Mouse (Mus musculus) cerebellum, adult 11-12 months (tissue): ENCODE data around the gene Plekha7.
A peak's percentile ranks its signal among the peaks of the same experiment; 100 is the strongest.

Experiments
- DNase-seq: peaks from one replicate; pipeline ENCODE4 v3.0.0; 2022

Plekha7 gene

DNA sequence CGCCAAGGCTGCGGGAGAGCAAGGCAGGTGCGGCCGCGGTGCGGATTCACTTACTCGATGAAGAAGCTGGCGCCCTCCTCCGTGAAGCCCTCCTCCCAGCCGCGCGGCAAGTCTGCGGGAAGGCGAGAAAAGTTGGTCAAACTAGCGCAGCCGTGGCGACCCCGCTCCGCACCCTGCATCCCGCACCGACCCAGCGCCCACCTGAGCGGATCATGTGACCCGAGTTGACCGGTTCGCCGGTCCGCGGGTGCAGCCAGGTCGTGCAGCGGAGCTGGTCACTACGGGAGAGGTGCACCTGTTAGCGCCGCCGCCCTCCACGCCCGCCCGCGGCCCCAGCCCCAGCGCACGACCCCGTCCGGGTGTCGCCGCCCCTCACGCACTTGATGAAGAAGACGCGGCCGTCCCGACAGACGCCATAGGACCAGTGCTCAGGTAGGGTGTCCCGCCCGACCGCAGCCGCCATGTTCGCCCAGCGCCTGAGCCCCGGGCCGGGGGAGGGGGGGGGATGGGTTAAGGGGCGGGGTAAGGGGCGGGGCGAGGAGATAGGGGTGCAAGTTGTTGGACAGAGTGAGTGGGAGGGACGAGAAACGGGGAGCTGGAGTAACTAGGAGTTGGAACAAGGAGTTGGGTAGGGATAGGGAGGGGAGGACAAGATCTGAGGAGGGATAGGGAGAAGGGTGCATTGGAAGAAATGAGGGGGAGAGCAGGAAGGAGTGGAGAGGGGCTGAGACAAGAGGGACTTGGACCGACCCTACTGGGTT, at the start of gene Plekha7:
Gene Plekha7 (minus strand): TSS at position 506 of the 761 bp plus-strand sequence.
- DNase-seq, result peak; percentile 31

DNA sequence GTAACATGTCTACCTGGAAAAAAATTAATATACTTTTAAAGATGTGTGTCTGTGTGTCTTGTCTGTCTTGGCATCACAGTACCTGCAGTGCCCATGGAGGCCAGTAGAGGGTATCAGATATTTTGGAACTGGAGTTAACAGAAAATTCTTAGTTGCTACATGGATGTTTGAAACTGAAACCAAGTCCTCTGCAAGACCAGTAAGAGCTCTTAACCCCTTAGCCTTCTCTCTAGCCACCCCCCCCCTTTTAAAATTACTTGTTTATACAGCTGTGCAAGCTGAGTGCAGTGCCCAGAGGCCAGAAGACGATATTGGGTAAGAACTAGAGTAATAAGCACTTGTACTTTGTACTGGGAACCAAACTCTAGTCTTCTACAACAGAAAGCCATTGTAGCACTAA, 28.1 kb upstream of the Plekha7 start:
- peak; percentile 41 for DNase-seq

DNA sequence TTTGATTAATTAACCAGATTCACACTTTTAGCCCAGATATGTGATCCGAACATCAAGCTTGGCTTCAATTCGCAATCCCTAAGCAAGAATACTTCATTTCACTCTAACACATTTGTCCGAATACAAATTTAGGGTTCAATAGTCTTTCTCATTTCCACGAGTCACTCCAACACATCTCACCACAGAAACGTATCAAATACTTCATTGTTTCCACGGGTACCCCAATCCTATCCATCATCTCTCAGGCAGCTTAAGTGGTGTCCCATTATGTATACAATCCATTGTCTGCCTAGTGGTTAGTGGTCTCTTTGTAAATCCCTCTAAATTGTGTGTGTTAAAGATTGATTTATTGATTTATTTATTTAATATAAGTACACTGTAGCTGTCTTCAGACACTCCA, 27.0 kb upstream of the Plekha7 start:
- no peak for DNase-seq

DNA sequence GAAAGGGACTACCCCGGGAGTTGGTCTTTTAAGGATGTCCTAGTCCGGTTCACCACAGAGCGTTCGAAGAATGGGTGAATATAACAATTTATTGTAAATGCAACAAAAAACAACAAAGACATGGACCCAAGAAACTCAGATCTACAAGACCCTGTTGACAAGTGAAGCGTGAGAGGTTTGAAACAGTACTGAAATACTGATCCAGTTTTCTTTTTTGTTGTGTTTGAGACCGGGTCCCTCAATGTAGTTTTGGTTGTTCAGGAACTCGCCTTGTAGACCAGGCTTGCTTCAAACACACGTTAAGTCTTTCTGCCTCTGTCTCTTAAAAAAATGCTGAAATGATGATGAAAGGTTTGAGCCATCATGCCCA, 26.5 kb upstream of the Plekha7 start:
- no peak for DNase-seq

DNA sequence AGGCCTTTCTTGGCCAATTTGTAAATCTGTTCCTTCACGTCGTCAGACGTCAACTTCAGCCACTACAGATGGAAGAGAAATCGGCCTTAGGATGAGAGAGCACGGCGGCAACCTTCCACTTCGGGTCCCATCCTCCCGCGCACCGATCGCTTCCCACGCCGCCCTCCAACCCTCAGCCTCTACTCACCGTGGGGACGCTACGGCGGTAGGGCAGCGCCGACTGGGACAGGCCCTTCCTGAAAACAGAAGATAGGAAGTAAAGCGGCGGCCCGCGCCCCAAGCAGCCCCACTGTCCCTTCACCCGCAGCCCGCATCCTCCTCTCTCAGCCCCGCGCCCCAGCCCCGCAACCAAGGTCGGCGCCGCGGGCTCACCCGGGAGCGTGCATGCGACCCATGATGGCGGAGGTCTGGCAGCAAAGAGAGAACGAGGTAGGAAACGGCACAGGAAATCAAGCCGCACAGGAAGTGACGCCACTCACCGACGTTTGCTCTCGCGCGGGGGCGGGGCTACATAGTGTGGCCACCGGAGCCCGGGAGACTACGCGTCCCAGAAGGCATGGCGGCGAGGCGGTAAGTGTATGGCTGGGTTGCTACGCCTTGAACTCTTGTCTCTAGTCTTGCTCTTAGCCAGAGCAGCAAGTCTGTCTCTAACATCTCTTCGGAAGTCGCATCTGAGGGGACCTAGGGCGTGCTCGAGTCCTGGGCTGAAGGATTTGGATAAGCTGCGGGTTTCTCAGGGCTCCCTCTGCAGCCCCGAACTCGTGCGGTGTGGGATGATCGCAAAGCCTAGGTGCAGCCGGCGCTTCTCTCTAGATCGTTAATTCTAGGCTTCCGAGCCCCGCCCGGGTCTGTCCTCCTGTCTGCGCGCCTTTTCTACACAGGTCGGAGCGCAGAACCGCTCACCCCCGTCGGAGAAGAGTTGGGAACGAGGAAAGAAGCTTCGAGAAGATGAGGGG, 25.8 kb upstream of the Plekha7 start, which contains the start of gene Rps13:
Gene Rps13 (minus strand): TSS at position 483 of the 956 bp plus-strand sequence.
- peak; percentile 96 for DNase-seq

DNA sequence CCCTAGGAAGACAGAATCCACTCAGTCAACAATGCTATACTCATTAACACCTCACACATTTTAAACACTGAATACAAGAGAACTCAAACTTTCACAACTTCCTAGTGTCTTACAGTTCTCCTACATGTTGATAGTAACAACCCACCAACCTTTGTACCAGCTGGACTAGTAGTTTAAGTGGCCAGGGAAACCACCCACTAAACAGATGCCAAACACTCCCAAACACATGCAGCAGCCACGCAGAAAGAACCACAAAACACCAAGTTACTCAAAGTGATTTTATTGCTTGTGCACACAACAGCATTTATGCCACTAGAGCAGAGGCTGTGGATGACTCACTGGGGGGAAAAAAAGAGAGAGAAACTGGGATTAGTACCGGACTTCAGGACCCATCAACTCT, 23.1 kb upstream of the Plekha7 start:
- no peak for DNase-seq

DNA sequence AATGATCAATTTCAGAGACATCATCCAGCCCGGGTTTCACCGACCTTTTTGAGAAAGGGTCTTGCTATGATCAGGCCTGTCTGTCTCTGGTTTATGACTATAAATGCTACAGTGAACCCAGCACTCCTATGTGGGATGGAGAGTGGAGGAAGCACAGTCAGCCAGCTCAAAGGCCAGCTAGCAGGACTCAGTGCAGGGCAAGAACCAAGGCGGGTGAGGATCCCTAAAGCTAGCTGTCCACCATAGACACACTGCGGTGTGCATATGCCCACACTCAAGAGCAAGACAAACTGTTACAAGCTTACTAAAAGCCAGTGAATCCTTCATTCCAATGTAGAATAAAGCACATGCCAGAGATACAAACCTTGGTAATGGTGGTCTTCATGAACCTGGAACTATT, 21.7 kb upstream of the Plekha7 start:
- DNase-seq, result no peak

DNA sequence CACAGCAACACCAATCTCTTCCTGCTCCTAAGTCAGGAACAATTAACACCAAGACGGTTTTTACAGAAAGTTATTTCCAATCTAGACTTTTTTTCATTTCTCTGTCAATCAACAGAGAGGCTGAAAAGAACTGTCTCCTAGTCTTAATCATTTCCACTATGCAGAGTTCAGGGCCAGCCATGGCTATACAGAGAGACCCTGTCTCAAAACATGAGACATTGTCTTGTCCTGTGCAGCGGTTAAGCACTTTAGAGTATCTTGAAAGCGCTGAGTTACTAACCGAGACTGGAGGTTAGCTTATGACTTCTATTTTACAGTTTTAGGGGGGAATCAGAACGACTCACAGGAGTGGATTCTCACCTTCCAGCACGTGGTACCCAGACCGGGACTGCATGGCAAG, 20.6 kb upstream of the Plekha7 start:
- DNase-seq, result no peak

DNA sequence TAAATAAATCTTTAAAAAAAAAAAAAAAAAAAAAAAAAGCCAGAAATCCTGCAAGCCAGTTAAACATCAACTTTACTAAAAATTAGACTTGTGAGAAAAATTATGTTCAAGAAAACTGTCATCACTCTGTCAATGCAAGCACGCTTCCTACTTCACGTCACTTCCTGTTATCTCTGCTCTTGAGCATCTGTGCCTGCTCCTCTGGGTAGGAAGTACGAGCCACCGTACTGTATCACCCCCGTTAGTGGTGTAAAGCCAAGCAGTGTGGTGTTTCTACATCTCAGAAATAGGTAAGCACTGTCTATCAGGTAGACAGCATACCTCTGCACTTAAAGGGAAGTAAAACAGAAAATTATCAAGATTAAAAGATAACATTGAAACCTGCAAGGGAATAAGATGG, 19.7 kb upstream of the Plekha7 start:
- no peak for DNase-seq

DNA sequence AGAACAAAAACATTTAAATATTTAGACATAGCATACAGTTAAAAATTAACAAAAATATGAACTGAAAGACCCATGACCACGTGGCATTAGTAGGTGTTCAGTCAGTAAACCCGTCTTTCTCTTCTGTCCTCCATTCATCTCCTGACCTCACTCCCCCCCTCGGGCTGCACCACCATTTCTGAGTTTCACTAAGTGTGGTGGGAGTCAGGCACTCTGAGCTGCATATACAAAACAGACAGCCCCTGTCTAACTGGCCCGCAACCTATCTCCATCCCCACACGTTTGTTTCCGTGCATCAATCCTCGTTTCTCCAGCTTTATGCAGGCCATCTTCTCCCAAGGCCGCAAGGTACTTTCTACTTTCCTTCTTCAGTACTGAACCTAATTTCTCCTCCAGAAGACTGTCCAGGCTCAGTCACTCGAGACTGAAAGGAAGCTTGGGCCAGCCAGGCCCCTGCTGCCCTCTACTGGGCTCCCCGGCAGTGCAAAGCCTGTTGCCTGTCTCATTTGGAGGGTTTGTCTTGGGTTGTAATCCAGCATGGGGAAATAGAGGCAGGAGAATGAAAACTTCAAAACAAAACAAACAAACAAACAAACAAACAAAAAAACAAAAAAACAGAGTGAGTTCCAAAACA, 15.3 kb upstream of the Plekha7 start:
- DNase-seq, result no peak

DNA sequence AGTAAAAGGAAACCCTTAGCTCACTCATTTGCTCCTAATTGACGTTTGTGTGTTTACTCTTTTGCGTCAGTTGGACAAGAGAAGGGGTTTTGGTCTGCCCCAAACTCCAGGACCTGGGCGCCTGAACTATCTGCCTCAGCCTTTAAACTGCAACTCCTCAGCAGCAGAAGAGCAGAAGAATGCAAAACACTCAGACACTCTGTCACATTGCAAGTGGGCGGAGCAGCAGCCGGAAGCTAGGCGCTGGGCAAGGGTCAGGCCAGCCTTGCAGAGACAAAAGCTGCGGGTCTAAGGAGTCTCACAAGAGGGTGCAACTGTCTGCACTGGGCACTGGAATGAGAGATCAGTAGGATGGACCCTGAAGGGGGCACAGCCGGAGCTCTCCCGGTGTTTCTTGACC, 1.3 kb upstream of the Plekha7 start:
- no peak for DNase-seq

DNA sequence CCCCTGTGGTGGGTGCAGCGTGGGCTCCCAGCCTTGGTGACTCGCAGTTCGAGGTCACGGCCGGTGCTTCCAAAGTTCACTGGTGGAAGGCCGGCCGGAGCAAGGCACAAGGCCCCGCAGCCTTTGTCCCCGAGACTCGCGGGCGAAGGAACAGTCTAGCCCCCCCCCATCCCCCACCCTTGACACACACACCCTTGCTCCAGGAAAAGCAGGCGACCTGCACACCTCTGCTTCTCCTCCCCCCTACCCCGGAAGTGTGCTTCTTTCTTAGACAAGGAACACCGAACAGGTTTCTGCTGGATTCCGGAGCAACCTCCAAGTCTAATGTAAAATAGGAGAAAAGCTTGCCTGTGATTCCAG, 436 bp upstream of the Plekha7 start:
- DNase-seq, result no peak

DNA sequence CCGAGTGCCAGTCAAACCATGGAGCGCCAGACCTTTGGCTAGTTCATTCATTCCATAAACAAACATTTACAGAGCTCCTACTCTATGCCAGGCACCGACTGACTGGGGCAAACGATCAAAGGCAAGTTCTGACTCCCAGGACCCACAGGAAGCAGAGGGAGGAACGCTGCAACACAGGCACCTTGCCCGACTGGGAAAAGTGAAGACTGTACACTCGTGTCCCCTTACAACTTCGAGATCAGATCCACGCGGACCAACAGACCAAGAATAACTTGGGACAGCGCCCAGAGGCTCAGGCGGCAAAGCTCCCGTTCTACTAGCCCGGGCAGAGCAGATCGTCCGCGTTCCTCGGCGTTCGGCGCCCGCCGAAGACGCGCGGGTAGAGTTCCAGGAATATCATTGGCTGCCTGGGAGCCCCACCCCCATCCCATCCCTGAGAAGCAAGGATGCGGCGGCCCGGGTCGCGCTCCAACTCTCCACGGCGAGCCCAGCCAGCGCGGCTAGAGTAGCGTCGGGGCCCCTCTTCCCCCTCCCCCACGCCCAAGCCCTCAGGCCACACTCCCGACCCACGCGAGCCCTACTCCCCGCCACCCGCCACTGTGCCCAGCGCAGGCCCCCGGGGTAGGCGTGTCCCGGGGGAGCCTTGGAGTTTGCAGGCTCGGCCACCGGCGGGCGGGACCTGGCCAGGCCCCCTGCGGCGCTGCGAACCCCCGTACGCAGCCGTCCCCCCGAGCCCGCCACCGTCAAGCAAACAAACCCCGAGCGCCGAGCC, 891 bp downstream of the Plekha7 start:
- peak; percentile 45 for DNase-seq

DNA sequence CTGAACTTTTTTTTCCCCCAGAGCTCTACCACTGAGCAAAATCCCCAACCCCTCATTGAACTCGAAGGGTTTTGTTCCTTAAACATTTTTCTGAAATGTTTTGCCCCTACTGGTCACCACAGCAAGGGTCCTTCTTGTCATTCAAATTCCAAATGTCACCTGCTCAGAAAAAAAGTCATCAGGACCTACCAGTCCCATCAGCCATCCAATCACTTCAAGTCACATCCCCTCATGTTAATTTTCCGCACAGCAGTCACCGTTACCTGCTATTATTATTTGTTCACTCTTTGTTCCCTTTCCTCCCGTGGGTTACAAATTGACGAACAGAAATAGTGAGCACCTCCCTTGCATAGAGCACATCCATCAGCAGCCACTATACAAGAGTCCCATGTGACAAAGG, 1.6 kb downstream of the Plekha7 start:
- no peak for DNase-seq

DNA sequence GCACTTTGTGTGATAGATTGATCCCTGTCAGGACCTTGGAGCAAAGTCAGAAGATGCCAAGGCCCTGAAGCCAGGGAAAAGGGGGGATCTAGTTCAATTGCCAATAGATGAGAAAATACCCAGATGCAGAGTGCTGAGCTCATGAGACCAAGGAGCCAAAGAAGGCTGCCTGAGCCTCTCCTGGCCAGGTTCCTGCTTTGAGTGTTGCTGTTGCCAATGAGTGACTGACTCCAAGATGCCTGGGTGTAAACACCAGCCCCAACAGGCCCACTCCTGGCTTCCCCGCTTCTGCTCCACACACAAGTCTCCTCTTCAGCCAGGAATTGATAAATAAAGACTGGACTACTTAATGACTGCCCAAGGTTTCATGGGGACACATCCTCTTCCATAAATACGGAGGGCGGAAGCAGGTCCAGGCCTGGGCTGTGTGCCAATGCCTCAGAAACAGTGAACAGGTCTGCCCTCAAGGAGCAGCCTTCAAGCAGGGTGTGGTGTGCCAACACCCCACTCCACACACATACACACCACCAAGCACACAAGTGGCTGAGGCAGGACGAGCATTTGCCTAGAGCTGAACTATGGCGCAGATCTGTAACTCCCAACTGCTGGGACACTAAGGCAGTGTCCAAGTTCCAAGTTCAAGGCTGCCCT, 6.4 kb downstream of the Plekha7 start:
- DNase-seq, result no peak

DNA sequence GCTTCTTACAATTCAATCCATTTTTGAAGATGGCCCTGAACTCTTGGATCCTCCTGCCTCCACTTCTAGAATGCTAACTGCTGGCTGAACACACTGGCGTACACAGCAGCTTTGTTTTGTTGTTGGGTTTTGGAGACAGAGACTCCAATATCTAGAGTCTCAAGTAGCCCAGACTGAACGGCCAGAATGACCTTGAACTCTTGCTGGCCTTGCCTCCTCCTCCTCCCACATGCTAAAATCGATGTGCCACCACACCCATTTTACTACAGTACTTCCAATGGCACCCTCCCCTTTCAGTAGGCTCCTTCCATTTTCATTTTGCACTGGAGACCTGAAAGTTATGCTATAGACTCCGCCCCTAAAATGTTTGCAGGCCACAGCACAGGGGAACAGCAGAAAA, 7.0 kb downstream of the Plekha7 start:
- DNase-seq, result no peak

DNA sequence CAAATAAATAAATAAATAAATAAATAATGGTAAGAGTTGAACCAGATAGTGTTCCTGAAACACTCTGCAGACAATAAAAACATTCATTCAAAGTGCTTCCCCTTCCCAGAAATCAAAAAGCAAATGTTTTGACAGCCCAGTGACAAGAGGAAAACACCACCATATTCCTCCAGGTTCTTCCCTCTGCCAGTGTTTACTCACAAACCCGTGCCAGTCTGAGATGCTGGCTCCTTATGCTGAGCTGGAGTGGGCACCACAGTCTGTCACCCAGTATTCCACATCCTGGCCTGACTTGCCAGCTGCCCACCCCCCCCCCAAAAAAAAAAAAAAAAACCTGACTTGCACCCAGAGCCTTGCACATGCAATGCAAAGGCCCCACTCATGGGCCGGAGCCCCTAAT, 9.3 kb downstream of the Plekha7 start:
- DNase-seq, result no peak

DNA sequence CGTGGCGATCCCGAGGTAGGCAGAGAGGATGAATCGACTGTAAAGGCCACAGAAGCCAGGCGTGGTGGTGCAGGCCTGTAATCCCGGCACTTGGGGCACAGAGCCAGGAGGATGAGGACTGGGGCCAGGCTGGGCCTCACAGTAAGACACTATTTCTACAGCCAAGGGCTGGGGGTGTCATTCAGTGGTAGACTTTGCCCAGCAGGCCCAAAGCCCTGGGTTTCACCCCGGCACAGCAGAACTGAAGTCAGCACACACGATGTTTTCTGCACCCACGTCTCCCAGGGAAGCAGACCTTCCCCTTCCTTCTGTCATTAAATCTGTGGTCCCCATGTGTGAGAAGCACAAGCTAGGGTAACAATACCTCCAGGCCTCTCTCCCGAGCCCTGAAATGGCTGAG, 9.8 kb downstream of the Plekha7 start:
- DNase-seq, result no peak

DNA sequence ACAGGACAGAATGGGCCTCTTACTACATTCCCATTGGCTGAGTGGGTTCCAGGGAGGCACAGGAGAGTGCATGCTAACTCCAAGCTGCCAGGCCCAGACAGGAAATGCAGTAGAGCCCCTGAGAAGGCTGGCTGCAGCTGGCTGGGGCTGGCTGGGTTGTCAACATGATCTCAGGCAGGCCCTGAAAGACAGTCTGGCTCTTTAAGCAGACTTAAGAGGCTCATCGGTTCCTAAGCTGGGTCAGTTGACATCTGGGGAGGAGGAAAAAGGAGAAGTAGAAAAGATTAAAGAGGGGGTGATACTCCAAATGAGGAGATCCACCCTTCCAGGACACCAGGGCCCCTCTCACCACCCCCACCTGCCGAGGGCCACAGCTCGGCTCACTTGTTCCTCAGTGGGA, 13.2 kb downstream of the Plekha7 start:
- no peak for DNase-seq

DNA sequence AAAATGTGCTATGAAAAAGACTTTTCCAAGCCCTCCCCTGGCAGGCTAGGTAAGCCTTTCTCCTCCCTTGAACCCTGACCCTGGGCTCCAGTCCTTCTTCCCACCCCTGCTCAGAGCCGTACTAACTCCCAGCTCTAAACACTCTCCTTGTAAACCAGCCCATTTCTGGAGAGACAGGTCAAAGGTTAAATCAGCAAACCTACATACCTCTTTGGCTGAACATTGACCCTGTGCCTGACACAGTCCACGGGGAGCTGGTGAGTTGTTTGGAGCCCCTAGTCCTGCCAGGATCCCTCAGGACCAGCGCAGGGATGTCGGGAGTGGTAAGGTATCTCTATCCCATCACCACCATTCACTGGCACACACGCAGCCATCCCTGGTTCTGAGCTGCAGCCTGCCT, 15.8 kb downstream of the Plekha7 start:
- DNase-seq, result no peak

DNA sequence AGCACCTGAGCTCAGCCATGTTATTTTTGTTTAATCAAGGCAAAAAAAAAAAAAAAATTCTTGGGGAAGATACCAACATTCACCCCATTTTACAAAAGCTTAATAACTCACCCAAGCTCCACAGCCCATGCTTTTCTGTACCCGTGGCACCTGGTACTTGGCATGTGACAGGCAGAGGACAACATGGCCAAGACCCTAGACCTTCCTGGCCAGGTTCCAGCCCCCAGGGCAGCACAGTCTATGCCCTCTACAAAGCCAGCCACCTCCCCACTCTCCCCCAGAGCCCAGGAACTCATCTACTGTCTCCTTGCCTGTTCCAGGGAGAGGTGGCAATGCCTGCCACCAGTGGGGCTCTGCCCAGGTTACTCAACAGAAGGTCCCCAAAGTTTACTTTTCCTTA, 17.6 kb downstream of the Plekha7 start:
- no peak for DNase-seq

DNA sequence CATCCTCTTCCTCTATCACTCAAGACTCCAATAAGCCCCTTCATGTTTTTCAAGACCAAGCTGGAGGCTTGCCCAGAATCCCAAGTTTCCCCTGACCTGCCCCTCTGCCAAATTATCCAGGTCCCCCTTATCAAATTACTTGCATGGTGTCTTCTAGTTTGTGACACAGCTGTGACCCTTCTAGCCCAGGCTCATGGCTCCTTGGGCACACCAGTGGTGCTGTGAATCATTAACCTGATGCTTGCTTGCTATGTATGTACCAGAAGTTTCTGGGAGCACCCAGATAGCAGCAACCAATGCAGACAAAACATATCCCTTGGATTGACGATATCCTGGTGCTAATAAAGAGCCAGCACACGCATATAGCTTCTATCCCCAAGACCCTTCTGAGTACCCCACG, 19.2 kb downstream of the Plekha7 start:
- DNase-seq, result no peak
